Mouse (Mus musculus) intestine, embryonic 15.5 days (tissue): ENCODE measurements around the gene Lrrc8d. TPM values are rescaled to one million over a fixed set of nuclear protein-coding genes. Genes with fewer than 3 reads are reported as not detected.
A peak's percentile ranks its signal among the peaks of the same experiment; 100 is the strongest.

Experiments used
- ATAC-seq: fragments of 200-750 bp; cut with Nextera tagmentation; 2 replicates; pipeline ENCODE4 v1.8.0; 2017; ENCODE audit warnings: moderate TSS enrichment, moderate library complexity
- H3K27ac ChIP-seq: fragments of 300-500 bp; sonication (generic); 2 replicates; pipeline ENCODE4 v1.5.1; 2015; ENCODE audit warnings: mild to moderate bottlenecking, inconsistent platforms
- H3K27me3 ChIP-seq: fragments of 300-500 bp; sonication (generic); replicated peaks from 2 replicates; pipeline ENCODE4 v1.6.1; 2015; ENCODE audit warnings: inconsistent platforms
- H3K36me3 ChIP-seq: fragments of 300-500 bp; sonication (generic); 2 replicates; pipeline ENCODE4 v1.6.1; 2015; ENCODE audit warnings: inconsistent platforms
- H3K4me1 ChIP-seq: fragments of 300-500 bp; sonication (generic); replicated peaks from 2 replicates; pipeline ENCODE4 v1.6.1; 2015; ENCODE audit warnings: inconsistent platforms
- H3K4me2 ChIP-seq: fragments of 300-500 bp; sonication (generic); replicated peaks from 2 replicates; pipeline ENCODE4 v1.6.1; 2015; ENCODE audit warnings: mild to moderate bottlenecking, inconsistent platforms
- H3K4me3 ChIP-seq: fragments of 300-500 bp; sonication (generic); replicated peaks from 2 replicates; pipeline ENCODE4 v1.5.1; 2015; ENCODE audit warnings: inconsistent platforms
- H3K9ac ChIP-seq: fragments of 300-500 bp; sonication (generic); 2 replicates; pipeline ENCODE4 v1.6.1; 2015; ENCODE audit warnings: inconsistent platforms
- H3K9me3 ChIP-seq: fragments of 300-500 bp; sonication (generic); 2 replicates; pipeline ENCODE4 v1.6.1; 2016; ENCODE audit warnings: inconsistent platforms
- WGBS: fragments of 180-500 bp; shearing (Covaris S2); methylation state at CpG from one replicate; pipeline ENCODE4 v1.1.7; 2015; 5-methylcytosine and 5-hydroxymethylcytosine counted together
- polyA plus RNA-seq: library from polyadenylated mRNA; unstranded; fragments of >200 nt; fragmentation: Nextera tagmentation; extraction: Ambion mirVana; gene quantifications from 2 replicates; pipeline ENCODE4 v1.2.1, GENCODE M21; 2015

The Lrrc8d gene
- polyA plus RNA-seq, 1 experiment from 2014 or later = 16.2 TPM

GRCm38 (mm10) chr5:105874476-105874875, 174.7 kb downstream of the Lrrc8d start:
- no peaks in the 10 kb centered on the region for H3K9me3 ChIP-seq
- no peaks in the 10 kb centered on the region for H3K36me3 ChIP-seq
- no peak overlapping the region for H3K4me2 ChIP-seq
- H3K4me1 ChIP-seq = 0 out of 2 replicates have a peak, but pooled peaks cover 9% of the 10 kb centered on the region
- no peak overlapping the region for H3K4me3 ChIP-seq
- H3K27me3 ChIP-seq = no peaks in the 10 kb centered on the region
- no peak overlapping the region for H3K9ac ChIP-seq
- no peak overlapping the region for H3K27ac ChIP-seq
- no peak for ATAC-seq
- WGBS = 96% methylated on average over 11 of the region's 11 CpGs

DNA sequence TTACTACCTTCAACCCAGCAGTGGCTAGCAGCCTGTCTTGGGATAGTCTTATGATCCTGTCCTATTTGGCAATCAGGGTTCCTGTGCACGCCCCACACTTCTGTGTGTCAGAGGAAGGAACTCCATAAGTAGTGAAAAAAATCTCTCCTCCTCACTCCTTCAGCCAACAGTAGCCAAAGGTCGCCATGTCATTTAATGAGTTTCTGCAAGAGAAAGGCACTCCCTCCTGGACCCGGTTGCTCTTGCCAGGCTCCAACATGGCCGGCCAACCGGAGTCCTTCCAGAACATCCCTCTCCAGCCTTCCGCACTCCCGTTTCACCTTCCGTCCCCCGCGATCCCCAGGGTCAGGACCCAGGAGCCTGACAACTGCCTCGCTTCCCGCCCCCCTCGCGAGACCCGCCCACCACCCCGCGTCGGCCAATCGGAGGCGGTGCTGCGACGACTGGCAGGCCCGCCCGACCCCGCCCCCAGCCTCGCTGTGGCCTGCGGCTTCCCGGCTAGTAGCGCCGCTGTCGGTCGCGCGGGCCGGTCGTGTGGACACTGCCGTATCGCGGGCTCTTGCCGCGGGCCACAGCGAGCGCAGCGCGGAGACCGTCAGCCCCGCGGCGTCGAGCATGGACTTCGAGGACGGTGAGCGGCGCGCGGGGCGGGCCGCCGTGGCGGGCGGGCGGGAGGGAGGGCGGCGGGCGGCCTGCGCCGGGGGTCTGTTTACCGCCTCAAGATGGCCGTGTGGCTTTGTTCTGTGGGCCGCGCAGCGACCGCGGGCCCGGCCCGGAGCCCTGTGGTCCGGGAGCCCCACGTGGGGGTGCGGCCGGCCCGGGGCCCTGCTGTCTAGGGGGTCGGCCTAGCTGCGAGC, 176.5 kb downstream of the Lrrc8d start, which contains the start of gene Zfp326:
Gene Zfp326 (plus strand): TSS at position 498 of the 857 bp plus-strand sequence.
- H3K27me3 ChIP-seq = no peaks in the 10 kb centered on the region
- H3K9me3 ChIP-seq = no peaks in the 10 kb centered on the region
- H3K9ac ChIP-seq = peak within 1 kb of the TSS; percentile 100
- WGBS = under 1% methylated on average over 72 of the region's 83 CpGs
- H3K36me3 ChIP-seq = no peaks in the 10 kb centered on the region
- H3K4me3 ChIP-seq = peak within 1 kb of the TSS; percentile 94
- peak within 1 kb of the TSS; percentile 80 for H3K4me2 ChIP-seq
- H3K27ac ChIP-seq = peak within 1 kb of the TSS; percentile 88
- ATAC-seq = peak; percentile 97
- 0 out of 2 replicates have a peak, but pooled peaks cover 10% of the 10 kb centered on the region for H3K4me1 ChIP-seq

- ATAC-seq = no peak
- under 1% methylated on average over 46 of the region's 46 CpGs for WGBS
- no peaks in the 10 kb centered on the region for H3K36me3 ChIP-seq
- H3K4me1 ChIP-seq = 0 out of 2 replicates have a peak, but pooled peaks cover 14% of the 10 kb centered on the region
- peak overlapping the region; percentile 94 for H3K4me3 ChIP-seq
- peak overlapping the region; percentile 100 for H3K9ac ChIP-seq
- H3K27ac ChIP-seq = peak overlapping the region; percentile 88
- H3K9me3 ChIP-seq = no peaks in the 10 kb centered on the region
- H3K27me3 ChIP-seq = no peaks in the 10 kb centered on the region
- peak overlapping the region; percentile 80 for H3K4me2 ChIP-seq
Observed at GRCm38 (mm10) chr5:105876925-105877774, 177.4 kb downstream of the Lrrc8d start.

Other genes starting within 250 kb of the Lrrc8d start
- gene Lrrc8c, start 180.6 kb upstream of the Lrrc8d start, polyA plus RNA-seq = 15.0 and 16.2 TPM in 2 replicates
- 29.0 and 32.7 TPM in 2 replicates for gene Zfp326, start 176.6 kb downstream of the Lrrc8d start, polyA plus RNA-seq